Mouse (Mus musculus) embryonic facial prominence, embryonic 10.5 days (tissue): ENCODE measurements around the gene Tspan2. TPM values are rescaled to one million over a fixed set of nuclear protein-coding genes. Genes with fewer than 3 reads are reported as not detected.

Experiments
- DNase-seq: peaks from one replicate; pipeline ENCODE4 v3.0.0-alpha.2; 2017; ENCODE audit warnings: low spot score
- H3K27ac ChIP-seq: fragments of 300-500 bp; sonication (generic); replicated peaks from 2 replicates; pipeline ENCODE4 v1.5.1; 2016; ENCODE audit warnings: mild to moderate bottlenecking
- H3K27me3 ChIP-seq: fragments of 300-500 bp; sonication (generic); replicated peaks from 2 replicates; pipeline ENCODE4 v1.6.1; 2016; ENCODE audit warnings: low read depth, mild to moderate bottlenecking; ENCODE audit not compliant: poor library complexity, severe bottlenecking
- H3K36me3 ChIP-seq: fragments of 300-500 bp; sonication (generic); replicated peaks from 2 replicates; pipeline ENCODE4 v1.6.1; 2016; ENCODE audit warnings: mild to moderate bottlenecking, moderate library complexity
- H3K4me1 ChIP-seq: fragments of 300-500 bp; sonication (generic); 2 replicates; pipeline ENCODE4 v1.6.1; 2016
- H3K4me3 ChIP-seq: fragments of 300-500 bp; sonication (generic); 2 replicates; pipeline ENCODE4 v1.5.1; 2016; ENCODE audit warnings: mild to moderate bottlenecking, moderate library complexity
- H3K9me3 ChIP-seq: fragments of 300-500 bp; sonication (generic); 2 replicates; pipeline ENCODE4 v1.6.1; 2016; ENCODE audit warnings: mild to moderate bottlenecking
- WGBS: fragments of 180-500 bp; shearing (Covaris S2); methylation state at CpG from one replicate; pipeline ENCODE4 v1.1.7; 2016; 5-methylcytosine and 5-hydroxymethylcytosine counted together
- polyA plus RNA-seq: library from polyadenylated mRNA; unstranded; fragments of >200 nt; fragmentation: Nextera tagmentation; extraction: Ambion mirVana; gene quantifications from 2 replicates; pipeline ENCODE4 v1.2.1, GENCODE M21; 2016

Gene Tspan2
- polyA plus RNA-seq, 1 experiment from 2014 or later, result 7.6 TPM

DNA sequence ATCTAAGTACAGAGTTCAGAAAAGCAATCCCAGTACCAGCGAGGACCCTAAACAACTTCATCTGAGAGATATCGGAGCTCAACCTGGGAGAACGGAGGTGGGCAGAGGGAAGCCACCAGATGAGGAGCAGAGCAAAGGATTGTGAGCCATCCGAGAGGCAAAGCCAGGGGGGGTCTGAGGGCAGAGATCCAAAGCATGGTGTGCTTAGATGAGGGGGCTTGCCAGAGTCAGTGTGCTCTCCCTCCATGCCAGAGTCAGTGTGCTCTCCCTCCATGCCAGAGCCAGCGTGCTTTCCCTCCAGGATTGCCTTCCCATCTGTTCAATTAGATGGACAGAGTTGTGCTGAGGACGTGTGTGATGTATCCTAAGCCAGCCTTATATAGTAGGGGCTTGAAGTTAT lies 2.8 kb downstream of the Tspan2 start:
- Histone ChIP-seq H3K9me3 (no peaks in the 10 kb centered on the region), H3K36me3 (no peaks in the 10 kb centered on the region), H3K4me3 (no peak overlapping the region), H3K27me3 (peaks cover 35% of the 10 kb centered on the region), H3K4me1 (peaks cover 29% of the 10 kb centered on the region), H3K27ac (no peak overlapping the region)
- WGBS, result 79% methylated on average over 6 of the region's 6 CpGs
- no peak for DNase-seq

DNA sequence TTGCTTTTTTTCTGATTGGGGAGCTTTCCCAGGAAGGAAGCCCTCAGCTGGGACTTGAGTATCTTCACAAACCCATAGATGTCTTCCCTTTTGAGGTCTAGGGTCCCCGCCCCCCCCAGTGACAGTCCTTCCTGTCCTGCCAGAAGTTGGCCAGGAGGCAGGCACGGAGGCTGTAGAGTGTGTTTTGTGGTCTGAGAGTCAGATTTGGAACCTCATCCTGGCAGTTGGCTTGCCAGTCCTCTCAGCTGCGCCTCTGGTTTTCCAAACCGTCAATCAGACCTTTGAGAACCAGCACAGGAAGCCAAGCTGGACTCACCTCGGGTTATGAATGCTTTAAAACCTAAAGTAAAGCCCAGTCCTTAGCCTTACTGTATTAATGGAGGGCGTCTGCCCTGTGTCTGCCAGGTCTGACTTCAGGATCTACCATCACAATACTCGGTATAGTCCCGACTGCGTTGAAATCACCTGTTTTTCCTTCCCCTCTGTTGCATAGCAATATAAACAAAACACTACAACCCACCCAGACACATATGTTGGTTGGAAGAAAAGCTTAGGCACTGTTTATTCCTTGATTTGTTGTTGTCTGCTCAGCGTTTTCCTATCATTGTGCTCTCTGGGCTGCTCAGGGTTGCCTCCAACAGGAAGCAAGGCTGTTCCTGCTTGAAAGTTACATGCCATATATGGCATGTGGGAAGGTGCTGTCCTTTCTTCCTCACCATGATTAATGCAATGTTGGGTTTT lies 4.0 kb downstream of the Tspan2 start:
- no peak for DNase-seq
- Histone ChIP-seq H3K27me3 (peaks cover 27% of the 10 kb centered on the region), H3K27ac (no peak overlapping the region), H3K9me3 (no peaks in the 10 kb centered on the region), H3K36me3 (no peaks in the 10 kb centered on the region), H3K4me1 (peaks cover 37% of the 10 kb centered on the region), H3K4me3 (no peak overlapping the region)
- WGBS, result 80% methylated on average over 10 of the region's 10 CpGs

DNA sequence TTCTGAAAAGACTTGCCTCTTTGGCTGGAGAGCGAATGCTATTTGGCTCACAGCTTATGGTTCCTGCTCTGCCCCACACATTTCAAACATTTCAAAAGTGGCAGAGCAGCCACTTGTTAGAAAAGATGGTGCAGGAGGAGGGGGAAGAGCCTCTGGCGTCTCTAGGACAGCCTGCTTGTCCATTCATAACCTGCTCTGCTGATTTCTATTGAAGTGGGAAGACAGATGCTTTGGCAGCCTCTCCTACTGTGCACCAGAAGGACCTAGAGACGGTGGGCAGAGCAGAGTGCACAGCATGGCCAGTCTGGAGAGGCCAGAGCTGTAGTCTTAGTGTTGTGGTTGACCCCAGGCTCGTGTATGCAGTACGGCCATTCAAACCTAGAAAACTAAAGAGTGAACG lies 4.6 kb downstream of the Tspan2 start:
- H3K4me1 ChIP-seq, result peaks cover 42% of the 10 kb centered on the region
- no peak for DNase-seq
- no peak overlapping the region for H3K27ac ChIP-seq
- H3K36me3 ChIP-seq, result no peaks in the 10 kb centered on the region
- H3K4me3 ChIP-seq, result no peak overlapping the region
- H3K9me3 ChIP-seq, result no peaks in the 10 kb centered on the region
- H3K27me3 ChIP-seq, result peaks cover 21% of the 10 kb centered on the region
- 85% methylated on average over 6 of the region's 6 CpGs for WGBS

DNA sequence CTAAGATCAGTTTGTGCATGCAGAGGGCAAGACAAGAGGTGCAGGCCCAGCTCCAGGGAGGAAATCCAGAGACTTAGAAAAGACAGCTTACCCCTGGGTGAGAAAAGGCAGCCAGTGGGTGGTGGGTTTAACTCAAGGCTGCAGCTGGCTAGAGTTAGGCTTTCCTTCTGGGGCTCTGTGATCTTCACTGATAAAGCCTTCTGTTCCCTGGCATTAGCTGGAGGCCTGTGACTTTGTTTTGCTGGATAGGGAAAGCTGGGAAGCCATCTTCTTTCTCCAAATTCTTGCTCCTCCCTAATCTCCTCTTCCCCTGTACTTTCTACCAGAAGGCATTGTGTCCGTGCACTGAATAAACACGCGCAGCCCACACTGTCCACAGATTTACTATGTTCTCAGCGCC lies 8.4 kb downstream of the Tspan2 start:
- Histone ChIP-seq H3K27me3 (no peaks in the 10 kb centered on the region), H3K4me3 (no peak overlapping the region), H3K36me3 (no peaks in the 10 kb centered on the region), H3K4me1 (peaks cover 29% of the 10 kb centered on the region), H3K27ac (0 out of 2 replicates have a peak overlapping the region, but pooled peaks have one; percentile 35), H3K9me3 (no peaks in the 10 kb centered on the region)
- WGBS, result 59% methylated on average over 4 of the region's 4 CpGs
- no peak for DNase-seq

DNA sequence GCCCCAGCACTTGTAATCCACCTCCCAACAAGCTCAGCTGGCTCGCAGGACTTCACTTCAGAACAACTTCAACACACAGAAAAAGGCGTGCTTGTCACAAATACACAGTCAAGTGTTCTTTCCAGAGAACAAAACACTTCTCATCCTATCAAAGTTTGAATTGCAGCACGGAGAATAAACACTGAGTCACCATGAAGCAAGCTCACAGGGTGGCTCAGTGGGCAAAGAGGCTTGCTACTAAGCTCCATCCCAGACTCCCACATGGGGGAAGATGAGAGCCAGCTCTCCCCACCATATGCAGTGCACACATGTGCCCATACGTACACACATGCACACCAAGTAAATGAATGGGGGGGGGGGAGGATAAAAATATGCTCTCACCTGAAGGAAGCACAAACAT lies 8.9 kb downstream of the Tspan2 start:
- H3K27me3 ChIP-seq, result no peaks in the 10 kb centered on the region
- H3K9me3 ChIP-seq, result no peaks in the 10 kb centered on the region
- peaks cover 32% of the 10 kb centered on the region for H3K4me1 ChIP-seq
- no peak overlapping the region for H3K4me3 ChIP-seq
- no peaks in the 10 kb centered on the region for H3K36me3 ChIP-seq
- 67% methylated on average over 4 of the region's 4 CpGs for WGBS
- 0 out of 2 replicates have a peak overlapping the region, but pooled peaks have one; percentile 35 for H3K27ac ChIP-seq
- no peak for DNase-seq

DNA sequence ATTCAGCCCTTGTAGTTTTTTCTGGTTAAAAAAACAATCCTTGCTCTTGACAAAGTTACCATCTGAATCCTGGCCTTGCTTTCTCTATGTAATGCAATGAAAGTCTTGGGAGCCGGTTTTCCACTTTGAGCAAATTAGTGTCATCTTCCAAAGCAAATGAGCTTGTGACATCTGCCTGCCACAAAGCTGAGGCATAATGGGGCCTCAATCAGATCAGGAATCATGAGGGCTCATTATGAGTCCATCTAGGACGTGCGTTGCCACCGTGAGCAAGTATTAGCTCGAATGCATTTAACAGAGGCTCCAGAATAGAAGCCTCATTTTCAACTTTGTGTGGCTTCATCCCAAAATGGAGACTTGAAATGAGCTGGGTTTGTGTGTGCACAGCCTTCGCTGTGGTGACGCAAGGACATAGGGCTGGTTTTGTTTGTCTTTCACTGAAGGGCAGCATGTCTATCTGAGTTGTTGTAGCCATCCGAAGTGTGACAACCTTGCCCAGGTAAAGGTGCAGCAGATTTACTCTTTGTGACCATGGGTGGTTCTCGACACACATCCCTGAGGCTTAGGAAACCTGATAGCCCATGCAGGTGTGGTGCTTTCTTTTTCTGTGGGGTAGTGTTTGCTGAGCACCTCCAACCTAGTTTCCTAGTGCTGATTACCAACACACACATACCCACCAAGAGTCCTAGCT lies 9.6 kb downstream of the Tspan2 start:
- no peaks in the 10 kb centered on the region for H3K27me3 ChIP-seq
- H3K4me1 ChIP-seq, result peaks cover 37% of the 10 kb centered on the region
- 79% methylated on average over 9 of the region's 9 CpGs for WGBS
- 0 out of 2 replicates have a peak overlapping the region, but pooled peaks have one; percentile 44 for H3K27ac ChIP-seq
- no peaks in the 10 kb centered on the region for H3K9me3 ChIP-seq
- H3K4me3 ChIP-seq, result no peak overlapping the region
- H3K36me3 ChIP-seq, result no peaks in the 10 kb centered on the region
- no peak for DNase-seq

DNA sequence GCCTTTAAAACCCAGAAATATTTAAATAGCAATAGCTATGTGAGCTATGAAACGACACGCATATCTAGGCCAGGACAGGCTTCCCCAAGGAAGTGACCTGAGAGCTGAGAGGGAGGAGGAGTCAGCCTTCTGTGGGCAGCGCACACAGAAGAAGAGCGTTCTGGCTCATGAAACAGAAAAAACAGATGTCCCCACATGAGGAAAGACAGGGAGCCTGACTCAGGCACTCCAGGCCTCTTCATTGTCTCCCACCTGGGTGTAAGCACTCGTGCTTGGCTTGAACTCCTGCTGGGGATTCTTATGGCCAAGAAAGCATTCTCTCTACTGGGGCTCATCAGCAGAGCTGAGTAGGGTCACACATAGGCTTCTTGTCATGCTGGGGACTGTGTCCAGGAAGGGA lies 10.3 kb downstream of the Tspan2 start:
- WGBS, result 55% methylated on average over 5 of the region's 5 CpGs
- Histone ChIP-seq H3K36me3 (no peaks in the 10 kb centered on the region), H3K27me3 (no peaks in the 10 kb centered on the region), H3K4me1 (peaks cover 37% of the 10 kb centered on the region), H3K4me3 (no peak overlapping the region), H3K27ac (peak overlapping the region; percentile 44), H3K9me3 (no peaks in the 10 kb centered on the region)
- no peak for DNase-seq

DNA sequence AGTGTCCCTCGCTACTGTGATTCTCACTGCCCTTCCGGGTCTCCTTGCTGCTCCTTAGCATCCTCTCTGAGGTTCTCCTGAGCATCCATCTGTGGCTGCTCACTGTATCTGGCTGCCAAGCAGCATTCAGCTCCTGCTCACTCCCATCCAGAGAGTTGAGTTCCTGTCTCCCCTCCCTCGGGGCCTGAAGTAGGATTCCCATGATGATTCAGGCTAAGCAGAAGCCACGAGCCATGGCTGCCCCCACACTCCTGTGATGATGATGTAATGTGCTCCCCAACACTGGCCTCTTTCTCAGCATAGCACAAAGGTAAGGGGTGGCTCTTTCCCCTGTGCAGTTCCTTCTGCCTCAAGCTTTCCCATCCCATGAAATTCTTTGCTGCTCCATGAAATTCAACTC lies 11.8 kb downstream of the Tspan2 start:
- no peak overlapping the region for H3K27ac ChIP-seq
- no peak for DNase-seq
- no peak overlapping the region for H3K4me3 ChIP-seq
- H3K27me3 ChIP-seq, result no peaks in the 10 kb centered on the region
- H3K4me1 ChIP-seq, result peaks cover 37% of the 10 kb centered on the region
- H3K36me3 ChIP-seq, result no peaks in the 10 kb centered on the region; the same call in 1 of the 2 replicates
- 82% methylated on average over 4 of the region's 4 CpGs for WGBS
- H3K9me3 ChIP-seq, result no peaks in the 10 kb centered on the region

DNA sequence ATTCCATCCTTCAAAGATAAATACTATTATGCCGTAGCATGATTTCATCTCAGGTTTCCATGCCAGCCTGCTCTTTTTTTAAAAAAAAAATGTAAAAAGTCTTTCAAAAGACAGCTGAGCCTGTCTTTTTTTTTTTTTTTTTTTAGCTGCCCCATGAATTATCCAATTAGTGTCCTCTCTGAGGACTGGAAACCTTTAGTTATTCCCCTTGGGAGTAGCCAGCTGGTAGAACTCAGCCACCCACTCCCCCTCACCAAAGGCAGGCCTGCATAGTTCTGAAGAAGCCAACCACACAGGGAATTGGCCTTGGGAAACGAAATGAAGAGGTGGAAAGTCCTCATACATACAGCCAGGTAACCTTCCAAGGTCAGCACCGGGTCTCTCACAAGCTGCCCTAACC lies 13.7 kb downstream of the Tspan2 start:
- WGBS, result 72% methylated on average over 3 of the region's 3 CpGs
- Histone ChIP-seq H3K27me3 (no peaks in the 10 kb centered on the region), H3K27ac (no peak overlapping the region), H3K9me3 (no peaks in the 10 kb centered on the region), H3K36me3 (peaks cover 7% of the 10 kb centered on the region), H3K4me3 (no peak overlapping the region), H3K4me1 (peaks cover 31% of the 10 kb centered on the region)
- no peak for DNase-seq

DNA sequence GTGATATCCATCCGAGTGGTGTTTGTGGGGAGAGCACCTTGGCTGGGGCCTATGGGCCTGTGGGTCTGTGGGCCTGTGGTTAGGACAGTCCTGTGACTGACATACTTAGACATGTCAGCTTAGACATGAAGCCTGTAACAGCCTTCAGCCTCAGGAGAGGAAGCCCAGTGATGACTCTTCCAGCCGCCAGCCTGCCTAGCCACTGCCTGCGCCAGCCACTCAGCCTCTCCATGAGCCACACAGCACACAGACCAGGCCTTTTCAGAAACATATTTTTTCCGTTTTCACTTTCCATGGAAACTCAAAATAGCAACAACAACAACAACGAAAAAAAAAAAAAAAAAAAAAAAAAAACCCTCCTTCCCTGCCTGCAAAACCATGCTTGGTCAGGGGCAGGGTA lies 14.4 kb downstream of the Tspan2 start:
- no peak overlapping the region for H3K27ac ChIP-seq
- WGBS, result 80% methylated on average over 5 of the region's 5 CpGs
- no peak overlapping the region for H3K4me3 ChIP-seq
- no peaks in the 10 kb centered on the region for H3K9me3 ChIP-seq
- H3K36me3 ChIP-seq, result peaks cover 11% of the 10 kb centered on the region
- H3K27me3 ChIP-seq, result no peaks in the 10 kb centered on the region
- no peak for DNase-seq
- peaks cover 25% of the 10 kb centered on the region for H3K4me1 ChIP-seq

DNA sequence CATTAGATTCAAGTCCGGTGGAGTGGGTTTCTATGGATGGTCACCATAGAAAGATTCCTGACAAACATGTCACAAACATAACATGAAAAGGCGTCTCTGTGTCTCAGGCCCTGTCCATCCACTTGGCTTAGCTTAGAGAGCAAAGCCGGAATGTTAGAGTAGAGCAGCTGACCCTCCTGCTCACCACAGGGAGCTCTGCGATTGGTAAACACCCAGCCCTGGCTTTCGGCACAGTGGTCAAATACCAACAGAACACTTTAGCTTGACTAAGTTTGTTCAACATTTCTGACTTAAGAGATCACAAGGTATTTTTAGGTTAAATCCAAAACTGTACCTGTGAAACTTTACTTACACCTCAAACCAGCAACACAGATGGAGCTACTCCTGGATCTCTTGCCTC lies 16.8 kb downstream of the Tspan2 start:
- DNase-seq, result no peak
- Histone ChIP-seq H3K4me1 (peaks cover 11% of the 10 kb centered on the region; the same call in 1 of the 2 replicates), H3K27ac (no peak overlapping the region), H3K9me3 (no peaks in the 10 kb centered on the region), H3K4me3 (no peak overlapping the region), H3K36me3 (peaks cover 11% of the 10 kb centered on the region), H3K27me3 (no peaks in the 10 kb centered on the region)
- WGBS, result 82% methylated on average over 5 of the region's 5 CpGs

DNA sequence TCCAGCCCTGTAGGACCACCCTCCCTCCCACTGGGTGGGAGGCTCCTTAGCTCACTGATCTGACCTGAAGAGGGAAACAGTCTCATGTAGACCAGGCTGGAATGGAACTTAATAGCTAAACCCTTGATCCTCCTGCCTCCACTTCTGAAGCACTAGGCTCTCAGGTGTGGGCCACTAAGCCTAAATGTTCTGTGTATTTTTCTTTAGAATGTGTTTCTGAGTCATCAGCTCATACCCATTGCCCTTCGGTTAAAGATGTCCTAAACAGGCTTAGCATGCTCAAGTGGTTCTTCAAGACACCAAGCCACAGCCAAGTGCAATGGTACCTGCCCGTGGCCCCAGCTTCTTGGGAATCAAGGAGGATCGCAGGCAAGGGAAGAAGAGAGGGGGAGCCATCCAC lies 17.2 kb downstream of the Tspan2 start:
- WGBS, result 91% methylated on average over 3 of the region's 3 CpGs
- H3K27ac ChIP-seq, result no peak overlapping the region
- H3K4me1 ChIP-seq, result peaks cover 11% of the 10 kb centered on the region; the same call in 1 of the 2 replicates
- no peaks in the 10 kb centered on the region for H3K9me3 ChIP-seq
- no peaks in the 10 kb centered on the region for H3K27me3 ChIP-seq
- no peak overlapping the region for H3K4me3 ChIP-seq
- DNase-seq, result no peak
- peaks cover 11% of the 10 kb centered on the region for H3K36me3 ChIP-seq

DNA sequence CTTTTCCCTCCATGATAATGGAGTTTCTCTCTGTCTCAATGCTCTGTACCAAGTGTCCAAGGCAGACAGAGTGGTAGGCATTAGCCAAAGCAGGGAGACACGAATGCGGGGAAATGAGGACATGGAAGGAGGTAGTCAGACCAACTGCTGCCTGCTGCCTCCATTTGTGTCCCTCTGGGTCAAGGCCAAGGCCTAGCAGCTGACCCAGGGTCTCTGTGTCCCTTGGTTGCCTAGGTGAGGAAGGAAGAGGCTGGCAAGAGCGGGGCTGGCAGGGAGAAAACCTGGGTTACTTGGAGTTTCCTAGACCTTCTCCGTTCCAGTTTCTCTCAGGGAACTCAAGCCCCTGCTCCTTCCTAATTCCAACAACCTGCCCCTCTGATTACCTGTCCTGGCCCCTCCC lies 17.7 kb downstream of the Tspan2 start:
- H3K27me3 ChIP-seq, result no peaks in the 10 kb centered on the region
- no peak overlapping the region for H3K27ac ChIP-seq
- WGBS, result 94% methylated on average over 4 of the region's 4 CpGs

More for the DNA sequence above, 17.7 kb downstream of the Tspan2 start:
- no peaks in the 10 kb centered on the region for H3K9me3 ChIP-seq
- peaks cover 11% of the 10 kb centered on the region; the same call in 1 of the 2 replicates for H3K4me1 ChIP-seq
- no peak for DNase-seq
- H3K36me3 ChIP-seq, result peaks cover 11% of the 10 kb centered on the region
- no peak overlapping the region for H3K4me3 ChIP-seq
